Mouse (Mus musculus): ENCODE measurements around the gene Sgpp1. TPM values are rescaled to one million over a fixed set of nuclear protein-coding genes. Genes with fewer than 3 reads are reported as not detected.
"Not testable (repeated sequence)": the region's sequence is repeated elsewhere in the genome, so short reads cannot be mapped to it uniquely, and the experiment has no call there.

Sgpp1 gene
- polyA plus RNA-seq, 1 experiment from 2014 or later: 73.4 TPM

DNA sequence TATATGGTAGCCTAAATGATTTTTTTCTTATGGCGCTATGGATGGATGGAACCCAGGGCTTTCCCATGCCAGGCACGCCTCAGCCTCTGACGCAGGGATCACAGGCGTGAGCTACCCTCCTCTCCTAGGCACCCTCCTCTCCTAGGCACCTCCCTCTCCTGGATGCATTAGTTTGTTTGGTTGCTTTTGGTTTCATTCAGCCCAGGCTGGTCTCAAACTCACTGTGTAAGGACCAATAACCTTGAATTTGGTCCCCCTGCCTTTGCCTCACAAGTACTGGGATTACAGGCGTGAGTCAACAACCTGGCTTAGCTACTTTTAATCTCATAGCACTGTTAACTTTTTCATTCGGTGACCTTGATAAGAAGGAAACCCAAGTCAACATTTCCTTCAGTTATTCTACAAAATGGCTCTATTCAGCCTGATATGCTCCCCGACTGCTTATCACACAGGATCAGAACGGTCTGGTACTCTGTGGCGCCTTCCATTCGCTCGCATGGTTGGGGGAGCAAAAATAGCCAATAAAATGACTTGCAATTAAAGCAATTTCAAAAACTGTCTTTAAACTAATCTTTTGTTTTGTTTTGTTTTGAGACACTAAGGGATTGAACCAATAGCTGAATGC lies 11.6 kb downstream of the Sgpp1 start:
- H3K36me3 ChIP-seq (ENCODE audit: inconsistent target): peaks cover 8% of the 10 kb centered on the region; the same call in 1 of the 2 replicates
- H3K27ac ChIP-seq: no peak overlapping the region
- WGBS (ENCODE audit: missing documents): 94% methylated on average over 11 of the region's 11 CpGs
- peaks cover 68% of the 10 kb centered on the region for H3K79me2 ChIP-seq (ENCODE audit: inconsistent target)
- no peak overlapping the region for H3K4me3 ChIP-seq (ENCODE audit: inconsistent target)

GRCm38 (mm10) chr12:75721941-75722340 lies 13.6 kb downstream of the Sgpp1 start:
- H3K4me3 ChIP-seq (ENCODE audit: inconsistent target): no peak overlapping the region
- 33% methylated on average over 4 of the region's 4 CpGs for WGBS (ENCODE audit: missing documents)
- H3K27ac ChIP-seq: no peak overlapping the region
- peaks cover 51% of the 10 kb centered on the region for H3K79me2 ChIP-seq (ENCODE audit: inconsistent target)
- peaks cover 8% of the 10 kb centered on the region; the same call in 1 of the 2 replicates for H3K36me3 ChIP-seq (ENCODE audit: inconsistent target)

DNA sequence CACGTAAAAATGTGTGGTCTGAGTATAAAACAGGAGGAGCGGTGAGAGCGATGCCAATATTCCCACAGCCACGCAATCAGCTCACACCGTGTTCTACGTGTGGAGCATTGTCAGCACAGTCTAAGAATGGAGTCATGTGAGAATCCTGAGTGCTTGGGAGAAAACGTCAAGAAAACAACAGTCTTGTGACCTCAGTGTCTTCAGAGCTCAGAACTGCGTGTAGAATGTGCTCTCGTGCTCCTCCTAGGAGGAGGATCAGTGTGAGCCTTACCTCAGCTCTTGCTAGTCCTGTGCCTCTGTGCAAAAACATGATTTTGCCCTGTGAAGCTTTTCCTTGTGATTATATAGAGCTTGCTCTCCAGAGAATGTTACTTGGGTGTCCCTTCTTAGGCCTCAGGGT lies 14.5 kb downstream of the Sgpp1 start:
- H3K79me2 ChIP-seq (ENCODE audit: inconsistent target): peaks cover 49% of the 10 kb centered on the region
- no peak overlapping the region for H3K27ac ChIP-seq
- H3K4me3 ChIP-seq (ENCODE audit: inconsistent target): no peak overlapping the region
- peaks cover 13% of the 10 kb centered on the region; the same call in 1 of the 2 replicates for H3K36me3 ChIP-seq (ENCODE audit: inconsistent target)
- WGBS (ENCODE audit: missing documents): 90% methylated on average over 9 of the region's 9 CpGs

DNA sequence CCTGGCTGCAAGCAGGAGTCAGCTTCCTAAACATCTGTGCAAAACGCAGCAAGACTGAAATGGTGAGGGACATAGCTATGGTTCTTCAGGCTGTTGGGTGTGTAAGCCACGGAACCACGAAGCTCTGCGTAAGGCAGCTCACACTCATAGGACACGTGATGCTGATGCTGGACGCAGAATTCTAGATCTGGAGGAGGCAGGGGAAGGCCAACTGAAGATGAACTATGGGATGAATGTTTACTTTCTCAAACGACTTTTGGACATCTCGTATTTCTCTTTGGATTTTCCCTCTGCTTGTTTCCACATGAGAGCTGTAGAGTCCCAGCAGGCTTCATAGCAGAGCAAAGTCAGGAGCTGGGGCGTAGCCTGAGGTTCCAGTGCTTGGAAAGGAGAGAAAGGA lies 21.9 kb downstream of the Sgpp1 start:
- H3K4me3 ChIP-seq (ENCODE audit: inconsistent target): no peak overlapping the region
- WGBS (ENCODE audit: missing documents): 83% methylated on average over 9 of the region's 9 CpGs
- no peak overlapping the region for H3K27ac ChIP-seq
- H3K79me2 ChIP-seq (ENCODE audit: inconsistent target): no peaks in the 10 kb centered on the region
- peaks cover 6% of the 10 kb centered on the region; the same call in 1 of the 2 replicates for H3K36me3 ChIP-seq (ENCODE audit: inconsistent target)

DNA sequence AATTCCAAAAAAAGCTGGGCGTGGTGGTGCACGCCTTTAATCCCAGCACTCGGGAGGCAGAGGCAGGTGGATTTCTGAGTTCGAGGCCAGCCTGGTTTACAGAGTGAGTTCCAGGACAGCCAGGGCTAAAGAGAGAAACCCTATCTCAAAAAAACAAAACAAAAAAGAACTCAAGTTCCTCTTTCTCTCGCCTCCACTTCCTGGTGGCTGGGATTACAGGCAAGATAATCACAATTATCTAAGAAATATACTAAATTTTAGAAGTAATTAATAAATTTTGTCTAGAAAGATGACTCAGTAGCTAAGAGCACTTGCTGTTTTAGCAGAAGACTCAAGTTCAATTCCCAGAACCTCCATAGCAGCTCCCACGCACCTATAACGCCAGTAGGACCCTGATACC lies 22.6 kb downstream of the Sgpp1 start:
- H3K27ac ChIP-seq; H3K4me3 ChIP-seq (ENCODE audit: inconsistent target); H3K79me2 ChIP-seq (ENCODE audit: inconsistent target); H3K36me3 ChIP-seq (ENCODE audit: inconsistent target): not testable (repeated sequence)
- 59% methylated on average over 5 of the region's 7 CpGs for WGBS (ENCODE audit: missing documents)

- 93% methylated on average over 9 of the region's 9 CpGs for WGBS (ENCODE audit: missing documents)
- H3K27ac ChIP-seq: no peak overlapping the region
- H3K79me2 ChIP-seq (ENCODE audit: inconsistent target): no peaks in the 10 kb centered on the region
- no peak overlapping the region for H3K4me3 ChIP-seq (ENCODE audit: inconsistent target)
- no peaks in the 10 kb centered on the region; the same call in 1 of the 2 replicates for H3K36me3 ChIP-seq (ENCODE audit: inconsistent target)
These were observed 24.7 kb downstream of the Sgpp1 start for GRCm38 (mm10) chr12:75710596-75711376.

DNA sequence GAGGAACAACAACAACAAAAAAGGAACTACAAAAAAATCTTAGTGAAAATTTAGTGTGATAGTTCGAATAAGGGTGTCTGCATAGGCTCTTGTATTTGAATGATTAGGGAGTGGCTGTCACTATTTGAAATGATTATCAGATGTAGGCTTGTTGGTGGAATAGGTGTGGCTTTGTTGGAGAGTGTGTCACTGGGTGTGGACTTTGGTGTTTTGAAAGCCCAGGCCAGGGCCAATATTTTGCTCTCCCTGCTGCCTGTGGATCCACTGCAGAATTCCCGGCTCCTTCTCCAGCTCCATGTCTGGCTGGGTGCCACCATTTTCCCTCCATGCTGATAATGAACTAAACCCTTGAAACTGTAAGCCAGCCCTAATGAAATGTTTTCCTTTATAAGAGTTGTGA lies 26.0 kb downstream of the Sgpp1 start:
- Histone ChIP-seq H3K79me2 (ENCODE audit: inconsistent target) (no peaks in the 10 kb centered on the region), H3K36me3 (ENCODE audit: inconsistent target) (no peaks in the 10 kb centered on the region), H3K4me3 (ENCODE audit: inconsistent target) (no peak overlapping the region), H3K27ac (no peak overlapping the region)
- WGBS (ENCODE audit: missing documents): 95% methylated on average over 2 of the region's 2 CpGs

DNA sequence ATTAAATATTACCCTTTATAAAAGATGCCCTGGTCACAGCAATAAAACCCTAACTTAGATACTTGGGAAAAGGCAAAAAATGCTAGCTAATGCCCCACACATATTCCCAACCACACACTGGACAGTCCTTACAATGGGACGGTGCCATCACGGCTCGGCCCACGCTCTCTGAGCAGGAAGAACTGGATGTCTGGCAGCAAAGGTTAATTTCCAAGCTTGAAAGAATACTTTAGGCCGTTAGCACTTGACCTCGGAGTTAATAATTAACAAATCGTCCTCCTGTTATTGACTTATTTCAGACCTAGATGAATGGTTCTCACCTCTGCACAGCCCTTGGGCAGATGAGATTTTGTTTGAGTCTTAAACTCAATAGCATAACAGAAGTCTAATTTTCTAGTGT lies 28.9 kb downstream of the Sgpp1 start:
- no peaks in the 10 kb centered on the region for H3K36me3 ChIP-seq (ENCODE audit: inconsistent target)
- no peak overlapping the region for H3K4me3 ChIP-seq (ENCODE audit: inconsistent target)
- H3K27ac ChIP-seq: no peak overlapping the region
- WGBS (ENCODE audit: missing documents): 94% methylated on average over 7 of the region's 7 CpGs
- H3K79me2 ChIP-seq (ENCODE audit: inconsistent target): no peaks in the 10 kb centered on the region

GRCm38 (mm10) chr12:75702739-75703122 lies 32.8 kb downstream of the Sgpp1 start:
- no peak overlapping the region for H3K27ac ChIP-seq
- WGBS (ENCODE audit: missing documents): 97% methylated on average over 3 of the region's 3 CpGs
- H3K36me3 ChIP-seq (ENCODE audit: inconsistent target): no peaks in the 10 kb centered on the region

GRCm38 (mm10) chr12:75702084-75702738 lies 33.3 kb downstream of the Sgpp1 start:
- no peak overlapping the region for H3K4me3 ChIP-seq (ENCODE audit: inconsistent target)
- H3K27ac ChIP-seq: no peak overlapping the region
- H3K79me2 ChIP-seq (ENCODE audit: inconsistent target): no peaks in the 10 kb centered on the region
- H3K36me3 ChIP-seq (ENCODE audit: inconsistent target): no peaks in the 10 kb centered on the region
- 83% methylated on average over 13 of the region's 14 CpGs for WGBS (ENCODE audit: missing documents)

More at GRCm38 (mm10) chr12:75702739-75703122, 32.8 kb downstream of the Sgpp1 start:
- Histone ChIP-seq H3K79me2 (ENCODE audit: inconsistent target) (no peaks in the 10 kb centered on the region), H3K4me3 (ENCODE audit: inconsistent target) (no peak overlapping the region)

DNA sequence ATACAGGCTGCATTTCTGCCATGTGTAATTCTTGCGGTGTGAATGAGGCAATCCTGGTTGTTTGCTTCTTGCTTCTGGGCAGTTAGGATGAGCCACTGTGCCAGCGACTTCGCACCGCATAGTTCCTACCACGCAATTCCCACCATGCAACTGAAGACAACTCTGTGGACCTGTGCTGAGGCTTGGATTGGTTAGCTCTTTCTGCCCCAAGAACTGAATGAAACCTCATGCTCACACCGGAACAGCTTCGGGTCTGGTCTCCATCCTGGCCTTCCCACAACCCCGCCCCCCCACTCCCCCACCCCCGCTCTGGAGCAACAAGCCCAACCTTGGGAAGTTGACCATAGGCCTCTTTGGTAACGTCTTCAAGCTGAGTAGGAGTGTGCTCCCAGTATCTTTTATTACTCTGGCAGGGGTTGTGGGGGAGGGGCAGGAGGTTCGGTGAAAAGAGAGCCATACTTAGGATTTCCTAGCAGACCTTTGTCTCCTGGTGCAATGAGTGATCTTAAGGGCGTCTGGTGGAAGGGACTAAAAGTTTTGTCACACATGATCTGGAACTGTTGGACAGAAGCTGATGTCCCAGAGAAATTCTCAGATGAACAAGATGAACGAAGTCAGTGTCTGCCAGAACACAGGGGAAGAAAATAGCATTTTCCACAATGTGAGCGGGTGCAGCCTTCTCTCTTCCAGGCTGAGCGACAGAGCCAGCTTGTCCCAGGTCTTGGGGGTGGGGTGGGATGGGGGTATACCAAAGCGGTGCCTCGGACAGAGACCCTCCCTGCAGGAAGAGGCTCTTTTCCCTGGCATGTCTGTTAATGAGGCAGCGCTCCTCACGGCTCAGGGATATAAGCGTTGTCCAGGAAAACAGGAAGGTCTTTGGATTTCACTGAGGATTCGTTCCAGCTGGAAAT lies 34.1 kb downstream of the Sgpp1 start:
- Histone ChIP-seq H3K36me3 (ENCODE audit: inconsistent target) (no peaks in the 10 kb centered on the region), H3K79me2 (ENCODE audit: inconsistent target) (no peaks in the 10 kb centered on the region), H3K27ac (no peak overlapping the region), H3K4me3 (ENCODE audit: inconsistent target) (no peak overlapping the region)
- WGBS (ENCODE audit: missing documents): 64% methylated on average over 21 of the region's 21 CpGs

DNA sequence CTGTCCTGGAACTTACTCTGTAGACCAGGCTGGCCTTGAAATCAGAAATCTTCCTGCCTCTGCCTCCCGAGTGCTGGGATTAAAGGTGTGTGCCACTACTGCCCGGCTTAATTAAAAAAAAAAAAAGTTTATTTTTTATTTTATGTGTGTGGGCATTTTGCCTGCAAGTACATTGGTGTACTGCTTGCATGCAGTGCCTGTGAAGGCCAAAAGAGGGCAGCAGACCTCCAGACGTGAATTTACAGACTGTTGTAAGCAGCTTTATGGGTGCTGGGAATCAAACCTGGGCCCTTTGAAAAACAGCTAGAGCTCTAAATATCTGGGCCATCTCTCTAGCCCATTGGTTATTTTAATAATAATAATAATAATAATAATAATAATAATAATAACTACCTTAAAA lies 36.8 kb downstream of the Sgpp1 start:
- Histone ChIP-seq H3K4me3 (ENCODE audit: inconsistent target) (no peak overlapping the region), H3K27ac (no peak overlapping the region), H3K36me3 (ENCODE audit: inconsistent target) (no peaks in the 10 kb centered on the region), H3K79me2 (ENCODE audit: inconsistent target) (no peaks in the 10 kb centered on the region)
- WGBS (ENCODE audit: missing documents): 87% methylated on average over 3 of the region's 3 CpGs

- WGBS (ENCODE audit: missing documents): 88% methylated on average over 1 of the region's 1 CpGs
These were observed 39.7 kb downstream of the Sgpp1 start for GRCm38 (mm10) chr12:75695845-75696244.

GRCm38 (mm10) chr12:75689003-75689402 lies 46.5 kb downstream of the Sgpp1 start:
- Histone ChIP-seq H3K27ac (peak overlapping the region; percentile 62), H3K36me3 (ENCODE audit: inconsistent target) (no peaks in the 10 kb centered on the region), H3K79me2 (ENCODE audit: inconsistent target) (no peaks in the 10 kb centered on the region), H3K4me3 (ENCODE audit: inconsistent target) (no peak overlapping the region)
- WGBS (ENCODE audit: missing documents): 51% methylated on average over 2 of the region's 2 CpGs

More at GRCm38 (mm10) chr12:75695845-75696244, 39.7 kb downstream of the Sgpp1 start:
- not testable (repeated sequence) for H3K27ac ChIP-seq; H3K4me3 ChIP-seq (ENCODE audit: inconsistent target); H3K79me2 ChIP-seq (ENCODE audit: inconsistent target); H3K36me3 ChIP-seq (ENCODE audit: inconsistent target)

Data from macrophage (primary cell).